Mouse (Mus musculus): ENCODE measurements around the gene Trmt1. TPM values are rescaled to one million over a fixed set of nuclear protein-coding genes. Genes with fewer than 3 reads are reported as not detected.
A peak's percentile ranks its signal among the peaks of the same experiment; 100 is the strongest.
"Not testable (repeated sequence)": the region's sequence is repeated elsewhere in the genome, so short reads cannot be mapped to it uniquely, and the experiment has no call there.

Gene Trmt1
- total and polyA plus RNA-seq, 2 experiments from 2014 or later, result 67.5 to 94.8 TPM

DNA sequence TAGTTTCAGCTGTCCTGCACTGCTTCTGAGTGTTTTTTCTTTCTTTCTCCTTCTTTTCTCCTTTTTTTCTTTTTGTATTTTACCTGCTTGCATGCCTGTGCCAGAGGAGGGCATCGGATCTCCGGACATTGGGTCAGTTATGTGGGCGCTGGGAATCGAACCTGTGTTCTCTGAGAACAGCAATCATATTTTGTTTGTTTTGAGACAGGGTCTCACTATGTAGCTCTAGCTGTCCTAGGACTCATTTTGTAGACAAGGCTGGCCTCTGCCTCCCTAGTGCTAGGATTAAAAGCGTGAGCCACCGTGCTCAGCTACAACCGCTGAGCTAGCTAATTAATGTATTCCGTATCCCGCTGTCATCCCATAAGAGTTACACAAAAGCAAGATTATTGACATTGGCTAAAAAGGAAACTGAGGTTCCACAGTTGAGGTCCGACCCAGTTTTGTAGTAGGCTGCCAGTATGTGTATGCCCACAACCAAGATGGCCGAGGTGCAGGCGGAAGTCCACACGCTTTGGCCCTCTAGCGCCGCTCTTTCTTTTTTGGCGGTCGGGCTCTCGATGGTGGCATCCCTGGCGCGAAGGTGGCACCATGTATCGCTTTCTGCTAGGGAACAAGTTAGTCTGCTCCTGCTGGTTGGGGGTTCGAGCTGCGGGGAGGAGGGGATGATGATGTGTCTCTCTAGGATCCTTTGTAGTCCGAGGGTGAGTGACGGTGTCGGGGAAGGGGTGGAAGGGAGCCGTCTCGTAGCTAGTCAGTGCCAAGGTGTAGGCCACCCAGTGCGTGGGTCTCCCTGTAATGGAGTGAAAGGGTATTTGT, 21.3 kb upstream of the Trmt1 start:
- DNase-seq (peak; percentile 91), ATAC-seq (peak; percentile 73)
- Histone ChIP-seq H3K4me1 (ENCODE audit: insufficient read depth) (peaks cover 7% of the 10 kb centered on the region), H3K4me2 (ENCODE audit: low read depth) (peak overlapping the region; percentile 62), H3K27me3 (ENCODE audit: insufficient read depth, low read length) (no peaks in the 10 kb centered on the region), H3K27ac (ENCODE audit: low read depth, low read length) (peak overlapping the region; percentile 72), H3K9me3 (ENCODE audit: low read length) (no peaks in the 10 kb centered on the region), H3K9ac (peak overlapping the region; percentile 56), H3K4me3 (ENCODE audit: low read depth, low read length) (peak overlapping the region; percentile 48), H3K36me3 (ENCODE audit: insufficient read depth) (peaks cover 7% of the 10 kb centered on the region; the same call in 1 of the 2 replicates)
- WGBS, result 1% methylated on average over 29 of the region's 29 CpGs
- peak; percentile 75 for TF ChIP-seq CTCF (IDR thresholded peaks at IDR 0.05; ENCODE audit: low read depth)

DNA sequence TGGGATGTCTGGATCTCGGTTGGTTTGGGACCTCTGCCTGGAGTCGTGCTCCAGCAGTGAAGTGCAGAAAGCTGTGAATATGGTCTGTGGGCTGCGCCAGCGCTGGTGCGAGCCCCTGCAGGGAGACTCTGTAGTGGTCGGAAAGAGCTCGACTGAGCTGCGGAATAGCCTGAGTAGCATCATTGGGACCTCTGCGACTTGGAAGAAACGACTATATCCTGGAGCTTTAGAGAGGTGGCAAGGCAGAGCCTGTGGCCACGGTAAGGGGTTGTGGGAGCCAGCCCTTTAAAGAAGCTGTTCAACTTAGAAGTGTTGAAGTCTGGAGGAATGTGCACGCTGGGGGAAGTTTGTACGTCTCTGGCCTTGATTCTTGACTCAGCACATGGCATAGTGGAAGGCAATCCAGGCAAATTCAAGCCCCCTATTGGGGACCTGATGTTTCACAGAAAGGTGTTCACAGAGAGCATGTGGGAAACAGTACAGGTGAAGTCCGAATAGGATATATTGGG, 20.7 kb upstream of the Trmt1 start:
- TF ChIP-seq CTCF (IDR thresholded peaks at IDR 0.05; ENCODE audit: low read depth), result no peak; the same call in 1 of the 2 replicates

GRCm38 (mm10) chr8:84668081-84668480, 18.0 kb upstream of the Trmt1 start:
- Histone ChIP-seq H3K9ac (no peak overlapping the region), H3K36me3 (ENCODE audit: insufficient read depth) (peaks cover 25% of the 10 kb centered on the region), H3K27ac (ENCODE audit: low read depth, low read length) (no peak overlapping the region), H3K4me1 (ENCODE audit: insufficient read depth) (peaks cover 5% of the 10 kb centered on the region), H3K4me3 (ENCODE audit: low read depth, low read length) (no peak overlapping the region), H3K4me2 (ENCODE audit: low read depth) (no peak overlapping the region), H3K9me3 (ENCODE audit: low read length) (no peaks in the 10 kb centered on the region), H3K27me3 (ENCODE audit: insufficient read depth, low read length) (no peaks in the 10 kb centered on the region)
- no peak for ATAC-seq
- DNase-seq, result no peak
- TF ChIP-seq CTCF (IDR thresholded peaks at IDR 0.05; ENCODE audit: low read depth), result no peak
- WGBS, result 87% methylated on average over 1 of the region's 1 CpGs

More for the DNA sequence above, 20.7 kb upstream of the Trmt1 start:
- H3K27me3 ChIP-seq (ENCODE audit: insufficient read depth, low read length), result no peaks in the 10 kb centered on the region
- H3K4me3 ChIP-seq (ENCODE audit: low read depth, low read length), result peak overlapping the region; percentile 48
- no peaks in the 10 kb centered on the region for H3K9me3 ChIP-seq (ENCODE audit: low read length)
- ATAC-seq, result peak; percentile 17
- WGBS, result 3% methylated on average over 14 of the region's 14 CpGs
- peaks cover 13% of the 10 kb centered on the region; the same call in 1 of the 2 replicates for H3K36me3 ChIP-seq (ENCODE audit: insufficient read depth)
- peak overlapping the region; percentile 72 for H3K27ac ChIP-seq (ENCODE audit: low read depth, low read length)
- H3K4me1 ChIP-seq (ENCODE audit: insufficient read depth), result peaks cover 7% of the 10 kb centered on the region
- DNase-seq, result no peak
- peak overlapping the region; percentile 62 for H3K4me2 ChIP-seq (ENCODE audit: low read depth)
- H3K9ac ChIP-seq, result peak overlapping the region; percentile 56

- TF ChIP-seq CTCF (IDR thresholded peaks at IDR 0.05; ENCODE audit: low read depth), result no peak
- Histone ChIP-seq H3K9ac (no peak overlapping the region), H3K9me3 (ENCODE audit: low read length) (no peaks in the 10 kb centered on the region), H3K36me3 (ENCODE audit: insufficient read depth) (peaks cover 32% of the 10 kb centered on the region), H3K4me1 (ENCODE audit: insufficient read depth) (no peaks in the 10 kb centered on the region), H3K4me2 (ENCODE audit: low read depth) (no peak overlapping the region), H3K27me3 (ENCODE audit: insufficient read depth, low read length) (no peaks in the 10 kb centered on the region), H3K27ac (ENCODE audit: low read depth, low read length) (no peak overlapping the region), H3K4me3 (ENCODE audit: low read depth, low read length) (no peak overlapping the region)
- WGBS, result 80% methylated on average over 6 of the region's 6 CpGs
- ATAC-seq (no peak), DNase-seq (no peak)
These were observed 17.2 kb upstream of the Trmt1 start for GRCm38 (mm10) chr8:84668731-84669485.

- H3K27me3 ChIP-seq (ENCODE audit: insufficient read depth, low read length); ATAC-seq; H3K4me1 ChIP-seq (ENCODE audit: insufficient read depth); H3K9me3 ChIP-seq (ENCODE audit: low read length); H3K27ac ChIP-seq (ENCODE audit: low read depth, low read length); H3K4me2 ChIP-seq (ENCODE audit: low read depth); DNase-seq; H3K9ac ChIP-seq; H3K4me3 ChIP-seq (ENCODE audit: low read depth, low read length): not testable (repeated sequence)
- 95% methylated on average over 5 of the region's 5 CpGs for WGBS
- peaks cover 44% of the 10 kb centered on the region for H3K36me3 ChIP-seq (ENCODE audit: insufficient read depth)
These were observed 15.7 kb upstream of the Trmt1 start for GRCm38 (mm10) chr8:84670295-84671006.

DNA sequence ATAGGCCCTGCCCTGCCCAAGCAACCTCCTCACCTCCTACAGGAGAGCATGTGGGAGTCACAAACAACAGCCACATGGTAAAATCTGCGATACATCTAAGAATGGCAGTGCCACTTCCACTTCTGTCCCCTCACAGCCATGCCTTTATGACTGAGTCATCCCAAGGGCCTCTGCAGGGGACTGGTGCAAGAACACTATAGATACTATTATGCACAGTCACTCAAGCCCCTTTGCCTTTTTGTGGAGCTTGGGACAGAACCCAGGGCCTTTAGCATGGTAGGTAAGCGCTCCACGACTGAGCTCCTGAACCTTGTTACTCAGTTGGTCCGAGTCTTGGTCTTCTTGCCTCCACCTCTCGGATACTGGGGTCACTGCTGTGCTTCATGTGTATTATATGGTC, 8.8 kb upstream of the Trmt1 start:
- Histone ChIP-seq H3K9ac (no peak overlapping the region), H3K36me3 (ENCODE audit: insufficient read depth) (peaks cover 38% of the 10 kb centered on the region), H3K27me3 (ENCODE audit: insufficient read depth, low read length) (no peaks in the 10 kb centered on the region), H3K4me1 (ENCODE audit: insufficient read depth) (no peaks in the 10 kb centered on the region), H3K27ac (ENCODE audit: low read depth, low read length) (no peak overlapping the region), H3K9me3 (ENCODE audit: low read length) (no peaks in the 10 kb centered on the region), H3K4me3 (ENCODE audit: low read depth, low read length) (no peak overlapping the region), H3K4me2 (ENCODE audit: low read depth) (no peak overlapping the region)
- WGBS, result 94% methylated on average over 5 of the region's 5 CpGs
- ATAC-seq (no peak), DNase-seq (no peak)
- no peak for TF ChIP-seq CTCF (IDR thresholded peaks at IDR 0.05; ENCODE audit: low read depth)

All from forebrain, postnatal 0 days (tissue).